Mouse (Mus musculus): ENCODE measurements around the gene Bglap2. TPM values are rescaled to one million over a fixed set of nuclear protein-coding genes. Genes with fewer than 3 reads are reported as not detected.
A peak's percentile ranks its signal among the peaks of the same experiment; 100 is the strongest.

The Bglap2 gene
- total and polyA plus RNA-seq, 3 experiments: not detected

GRCm38 (mm10) chr3:88338316-88338715 is 40.2 kb downstream of the Bglap2 start:
- peaks cover 17 to 43% of the 10 kb centered on the region in 2 experiments for H3K36me3 ChIP-seq (replicated peaks in 1 of 2; ENCODE audit: control insufficient read depth in 1 of 2, insufficient read depth in 1 of 2, low read length in 1 of 2)
- dilution Hi-C loops (cut with MboI; ENCODE audit: extremely low pct_ligation_motif_present, extremely low pct_unique_long_range_greater_than_20kb, low sequenced_read_pairs): no loop called here
- H3K9me3 ChIP-seq (replicated peaks; ENCODE audit: low read length): no peaks in the 10 kb centered on the region
- no peak overlapping the region for H3K4me3 ChIP-seq (replicated peaks in 1 of 3; ENCODE audit: low read depth in 2 of 3, low read length in 2 of 3, poor library complexity in 1 of 3)
- no peak overlapping the region for H3K4me2 ChIP-seq (ENCODE audit: insufficient read depth, low read depth, poor library complexity, severe bottlenecking)
- DNase-seq (ENCODE audit: extremely low read depth): no peak
- in situ Hi-C loops (cut with MboI; ENCODE audit: low pct_ligation_motif_present, low pct_unique_long_range_greater_than_20kb, low sequenced_read_pairs): no loop called here
- no peaks in the 10 kb centered on the region for H3K27me3 ChIP-seq (replicated peaks)
- H3K27ac ChIP-seq (ENCODE audit: insufficient read depth, low read depth): no peak overlapping the region
- peaks cover 14 to 32% of the 10 kb centered on the region in 2 experiments for H3K4me1 ChIP-seq (ENCODE audit: control insufficient read depth in 1 of 2, insufficient read depth in 2 of 2)
- H3K9ac ChIP-seq (ENCODE audit: insufficient read depth, low read depth): no peak overlapping the region
- TF ChIP-seq NELFE (IDR thresholded peaks at IDR 0.05; ENCODE audit: low read depth, low read length): no peak
- TF ChIP-seq ZC3H11A (IDR thresholded peaks at IDR 0.05; ENCODE audit: low read depth, low read length): no peak
- no peak for TF ChIP-seq POLR2A (IDR thresholded peaks at IDR 0.05; ENCODE audit: low read depth, low read length)
- TF ChIP-seq ELF1 (IDR thresholded peaks at IDR 0.05; ENCODE audit: low read depth, low read length): no peak
- no peak for TF ChIP-seq KAT2A (IDR thresholded peaks at IDR 0.05; ENCODE audit: insufficient replicate concordance, low read length)
- TF ChIP-seq MYC (IDR thresholded peaks at IDR 0.05; ENCODE audit: low read depth, low read length): no peak
- no peak for TF ChIP-seq POLR2AphosphoS2 (IDR thresholded peaks at IDR 0.05; ENCODE audit: low read depth, low read length)
- no peak for TF ChIP-seq USF2 (conservative IDR thresholded peaks at IDR 0.05; ENCODE audit: low read depth, low read length)
- no peak for TF ChIP-seq JUN (IDR thresholded peaks at IDR 0.05; ENCODE audit: insufficient read depth, low read depth, low read length)
- TF ChIP-seq GABPA (IDR thresholded peaks at IDR 0.05; ENCODE audit: insufficient replicate concordance, low read depth, low read length): no peak
- TF ChIP-seq CHD2 (IDR thresholded peaks at IDR 0.05; ENCODE audit: low read length): no peak
- TF ChIP-seq UBTF (IDR thresholded peaks at IDR 0.05; ENCODE audit: low read depth, low read length): no peak
- TF ChIP-seq ZMIZ1 (IDR thresholded peaks at IDR 0.05; ENCODE audit: low read depth, low read length): no peak
- TF ChIP-seq BHLHE40 (IDR thresholded peaks at IDR 0.05; ENCODE audit: low read depth, low read length): no peak
- no peak for TF ChIP-seq MAX (IDR thresholded peaks at IDR 0.05; ENCODE audit: low read length)
- no peak for TF ChIP-seq CHD1 (IDR thresholded peaks at IDR 0.05; ENCODE audit: low read depth, low read length)
- TF ChIP-seq ZNF384 (IDR thresholded peaks at IDR 0.05; ENCODE audit: low read depth, low read length): no peak
- TF ChIP-seq MAZ (IDR thresholded peaks at IDR 0.05; ENCODE audit: low read depth, low read length): no peak
- no peak for TF ChIP-seq CTCF (conservative IDR thresholded peaks at IDR 0.05 in 1 of 2, IDR thresholded peaks at IDR 0.05 in 1 of 2; ENCODE audit: low read depth in 2 of 2, low read length in 2 of 2)
- no peak for TF ChIP-seq USF1 (IDR thresholded peaks at IDR 0.05; ENCODE audit: low read depth, low read length)
- H3K79me2 ChIP-seq (replicated peaks; ENCODE audit: control insufficient read depth, extremely low read depth, insufficient read depth, poor library complexity, severe bottlenecking): peaks cover 41% of the 10 kb centered on the region

DNA sequence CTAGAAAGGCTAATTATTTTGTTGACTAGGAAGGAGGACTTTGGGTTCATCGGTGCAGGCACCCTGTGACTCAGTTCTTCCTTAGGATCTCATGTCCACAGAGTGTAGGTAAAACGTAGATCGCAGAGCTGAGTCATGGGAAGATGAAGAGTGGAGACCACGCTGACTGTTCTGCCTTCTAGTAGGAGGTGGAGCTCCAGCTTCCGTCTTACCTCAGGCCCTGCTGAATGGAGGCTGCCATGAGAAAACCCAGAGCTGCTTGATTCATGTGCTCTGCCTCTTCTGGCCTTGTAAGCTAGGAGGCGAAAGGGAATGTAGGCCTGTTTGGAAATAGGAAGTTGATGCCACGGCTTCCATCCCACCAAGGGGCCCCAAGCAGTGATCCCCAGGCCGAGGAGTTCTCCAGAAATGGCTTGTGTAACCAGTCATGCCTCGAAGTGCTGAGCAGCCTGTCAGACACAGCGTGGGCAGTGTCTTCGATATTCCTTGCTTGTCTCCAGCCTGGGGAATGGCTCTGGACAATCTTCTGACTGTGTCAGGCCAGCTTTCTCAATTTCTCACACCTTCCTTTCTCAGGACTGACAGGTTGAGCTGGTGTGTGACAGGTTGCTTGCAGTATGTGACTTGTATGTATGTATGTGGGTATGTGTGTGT is 41.0 kb downstream of the Bglap2 start:
- H3K4me1 ChIP-seq (ENCODE audit: control insufficient read depth in 1 of 2, insufficient read depth in 2 of 2): peaks cover 18 to 36% of the 10 kb centered on the region in 2 experiments
- no peaks in the 10 kb centered on the region for H3K9me3 ChIP-seq (replicated peaks; ENCODE audit: low read length)
- no peaks in the 10 kb centered on the region for H3K27me3 ChIP-seq (replicated peaks)
- peaks cover 41% of the 10 kb centered on the region for H3K79me2 ChIP-seq (replicated peaks; ENCODE audit: control insufficient read depth, extremely low read depth, insufficient read depth, poor library complexity, severe bottlenecking)
- peak overlapping the region; percentile 75 for H3K9ac ChIP-seq (ENCODE audit: insufficient read depth, low read depth)
- peak; percentile 86 for TF ChIP-seq MXI1 (IDR thresholded peaks at IDR 0.05; ENCODE audit: low read depth, low read length)
- TF ChIP-seq SIN3A (IDR thresholded peaks at IDR 0.05; ENCODE audit: low read length): peak; percentile 72
- TF ChIP-seq ELF1 (IDR thresholded peaks at IDR 0.05; ENCODE audit: low read depth, low read length): no peak
- peak; percentile 62 for TF ChIP-seq ETS1 (conservative IDR thresholded peaks at IDR 0.05; ENCODE audit: low read depth, low read length)
- no peak for TF ChIP-seq E2F4 (IDR thresholded peaks at IDR 0.05; ENCODE audit: insufficient replicate concordance, low read depth, low read length)
- TF ChIP-seq EP300 (IDR thresholded peaks at IDR 0.05; ENCODE audit: low read length): peak; percentile 55; the same call in 1 of the 2 replicates
- TF ChIP-seq CHD1 (IDR thresholded peaks at IDR 0.05; ENCODE audit: low read depth, low read length): no peak
- peak; percentile 77 for TF ChIP-seq JUND (conservative IDR thresholded peaks at IDR 0.05; ENCODE audit: low read depth, low read length)
- no peak for TF ChIP-seq HCFC1 (IDR thresholded peaks at IDR 0.05; ENCODE audit: low read depth, low read length)
- TF ChIP-seq TCF12 (IDR thresholded peaks at IDR 0.05; ENCODE audit: low read depth, low read length): 0 out of 2 replicates have a peak, but pooled peaks have one; percentile 18
- TF ChIP-seq GABPA (IDR thresholded peaks at IDR 0.05; ENCODE audit: insufficient replicate concordance, low read depth, low read length): no peak
- 0 out of 2 replicates have a peak, but pooled peaks have one; percentile 29 for TF ChIP-seq JUN (IDR thresholded peaks at IDR 0.05; ENCODE audit: insufficient read depth, low read depth, low read length)
- TF ChIP-seq MAZ (IDR thresholded peaks at IDR 0.05; ENCODE audit: low read depth, low read length): no peak
- no peak for TF ChIP-seq SMC3 (IDR thresholded peaks at IDR 0.05; ENCODE audit: low read depth, low read length)
- TF ChIP-seq POLR2A (IDR thresholded peaks at IDR 0.05; ENCODE audit: low read depth, low read length): peak; percentile 23; the same call in 1 of the 2 replicates
- no peak for TF ChIP-seq BHLHE40 (IDR thresholded peaks at IDR 0.05; ENCODE audit: low read depth, low read length)
- peak; percentile 75 for TF ChIP-seq MAFK (IDR thresholded peaks at IDR 0.05; ENCODE audit: insufficient replicate concordance, low read length)
- peak; percentile 59 for TF ChIP-seq MAX (IDR thresholded peaks at IDR 0.05; ENCODE audit: low read length)
- TF ChIP-seq MYC (IDR thresholded peaks at IDR 0.05; ENCODE audit: low read depth, low read length): peak; percentile 72
- TF ChIP-seq PAX5 (IDR thresholded peaks at IDR 0.05; ENCODE audit: low read length): no peak
- TF ChIP-seq NELFE (IDR thresholded peaks at IDR 0.05; ENCODE audit: low read depth, low read length): no peak
- dilution Hi-C loops (cut with MboI; ENCODE audit: extremely low pct_ligation_motif_present, extremely low pct_unique_long_range_greater_than_20kb, low sequenced_read_pairs) (no loop called here), in situ Hi-C loops (cut with MboI; ENCODE audit: low pct_ligation_motif_present, low pct_unique_long_range_greater_than_20kb, low sequenced_read_pairs) (no loop called here)
- peak overlapping the region; percentile 55 to 85 (median 82) for H3K4me3 ChIP-seq (replicated peaks in 1 of 3; ENCODE audit: low read depth in 2 of 3, low read length in 2 of 3, poor library complexity in 1 of 3)
- H3K36me3 ChIP-seq (replicated peaks in 1 of 2; ENCODE audit: control insufficient read depth in 1 of 2, insufficient read depth in 1 of 2, low read length in 1 of 2): peaks cover 12 to 43% of the 10 kb centered on the region in 2 experiments
- peak overlapping the region; percentile 28 for H3K27ac ChIP-seq (ENCODE audit: insufficient read depth, low read depth)
- DNase-seq (ENCODE audit: extremely low read depth): peak; percentile 86
- H3K4me2 ChIP-seq (ENCODE audit: insufficient read depth, low read depth, poor library complexity, severe bottlenecking): peak overlapping the region; percentile 76
